Mouse (Mus musculus) monocyte, adult 5-6 weeks (primary cell): ENCODE data around the gene Fgf14. TPM values are rescaled to one million over a fixed set of nuclear protein-coding genes. Genes with fewer than 3 reads are reported as not detected.

ENCODE experiments used
- ATAC-seq: fragments of 153-309, 156-312 bp; replicated peaks from 2 replicates; pipeline ENCODE4 v1.8.0; 2017; ENCODE audit warnings: mild to moderate bottlenecking; ENCODE audit not compliant: low TSS enrichment, insufficient number of reproducible peaks, severe bottlenecking, poor library complexity, low FRiP score
- total RNA-seq: library from RNA; stranded (forward); fragments of 200-1000, 200-491, 200-594 nt; gene quantifications from 3 replicates; pipeline ENCODE4 v1.2.3, GENCODE M21; 2017

The Fgf14 gene
- total RNA-seq, 1 experiment from 2014 or later: not detected

DNA sequence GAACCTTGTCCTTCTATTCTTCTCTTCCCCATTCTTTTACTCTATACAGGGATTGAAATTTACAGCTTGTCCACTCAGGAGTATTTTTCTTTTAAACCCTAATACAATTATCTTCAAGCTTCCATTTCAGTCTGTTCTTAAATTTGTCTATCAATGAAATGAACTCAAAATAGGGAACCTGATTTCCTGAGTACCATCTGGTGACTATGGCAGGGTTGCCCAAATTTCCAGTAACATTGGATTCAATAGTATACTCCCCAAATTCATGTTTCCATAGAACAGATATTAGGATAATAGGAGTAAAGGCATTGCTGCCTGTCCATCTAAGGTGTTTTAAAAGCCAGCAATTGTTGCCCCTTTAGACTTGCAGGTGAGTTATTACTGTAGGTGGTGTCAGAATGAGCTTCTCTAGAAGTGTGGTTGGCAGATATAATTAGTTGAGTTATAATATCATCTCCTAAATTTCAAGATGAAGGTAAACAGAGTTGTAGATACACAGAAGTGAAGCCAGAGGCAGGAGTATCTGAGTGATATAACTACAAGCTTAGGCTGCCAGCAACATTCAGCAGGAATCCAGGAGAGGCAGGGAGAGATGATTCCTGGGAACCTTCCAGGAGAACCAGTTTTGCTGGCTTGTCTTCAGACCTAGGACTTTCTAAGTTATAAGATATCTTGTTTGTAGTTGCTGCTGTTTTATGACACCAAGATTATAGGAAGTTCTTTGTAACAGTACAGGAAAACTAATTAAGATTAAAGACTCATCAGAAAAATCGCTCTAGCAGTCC lies 648.8 kb downstream of the Fgf14 start:
- ATAC-seq: no peak

DNA sequence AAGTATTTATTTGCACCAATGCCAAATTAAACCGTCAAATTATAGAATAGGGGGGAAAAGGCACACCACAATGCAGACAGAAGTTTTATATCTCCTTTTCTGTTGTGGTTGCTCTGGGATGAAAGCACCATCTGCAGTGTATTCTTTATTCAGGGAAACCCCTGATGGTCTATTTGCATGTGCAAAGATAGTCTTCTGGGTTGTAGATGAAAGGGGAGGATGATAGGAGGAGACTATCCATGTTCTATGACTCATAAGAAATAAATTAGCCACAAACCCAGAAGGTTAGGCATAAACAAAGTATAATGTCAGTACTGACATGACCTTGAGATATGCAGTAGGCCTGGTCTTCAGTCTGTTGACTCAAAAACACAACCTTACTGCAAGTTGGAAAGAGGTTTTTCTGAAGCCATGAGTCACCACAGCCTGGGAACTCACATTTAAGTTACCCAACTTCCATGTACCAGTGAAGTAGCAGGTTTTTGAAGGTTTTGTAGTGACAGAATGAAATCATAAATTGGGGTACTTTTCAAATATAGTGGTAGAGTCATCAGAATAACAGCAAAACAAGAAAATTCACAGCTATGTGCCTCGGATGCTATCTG lies 686.2 kb downstream of the Fgf14 start:
- no peak for ATAC-seq

DNA sequence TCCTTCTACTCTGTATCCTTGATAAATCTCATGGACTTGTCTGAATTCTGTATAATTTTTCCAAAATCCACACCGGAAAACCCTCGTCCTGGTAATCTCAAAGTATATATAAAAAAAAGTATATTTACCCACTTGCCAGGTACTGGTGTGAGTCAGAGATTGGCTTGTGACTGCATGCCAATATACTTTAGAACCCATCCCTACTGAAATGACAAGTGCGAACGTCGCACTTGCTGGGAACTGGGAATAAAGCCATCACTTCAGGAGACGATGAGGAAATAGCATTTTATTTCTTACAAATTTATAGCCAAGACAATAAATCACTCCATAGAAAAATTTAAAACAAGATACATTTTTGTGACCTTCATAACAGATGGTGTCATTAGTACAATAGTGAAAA lies 708.9 kb downstream of the Fgf14 start:
- ATAC-seq: no peak

GRCm38 (mm10) chr14:123966531-123966930 lies 710.4 kb downstream of the Fgf14 start:
- ATAC-seq: no peak
